Mouse (Mus musculus): Measurements from ENCODE around the gene Phactr1. TPM values are rescaled to one million over a fixed set of nuclear protein-coding genes. Genes with fewer than 3 reads are reported as not detected.

Gene Phactr1
- total RNA-seq, 2 experiments from 2014 or later, result 536 to 585 TPM

DNA sequence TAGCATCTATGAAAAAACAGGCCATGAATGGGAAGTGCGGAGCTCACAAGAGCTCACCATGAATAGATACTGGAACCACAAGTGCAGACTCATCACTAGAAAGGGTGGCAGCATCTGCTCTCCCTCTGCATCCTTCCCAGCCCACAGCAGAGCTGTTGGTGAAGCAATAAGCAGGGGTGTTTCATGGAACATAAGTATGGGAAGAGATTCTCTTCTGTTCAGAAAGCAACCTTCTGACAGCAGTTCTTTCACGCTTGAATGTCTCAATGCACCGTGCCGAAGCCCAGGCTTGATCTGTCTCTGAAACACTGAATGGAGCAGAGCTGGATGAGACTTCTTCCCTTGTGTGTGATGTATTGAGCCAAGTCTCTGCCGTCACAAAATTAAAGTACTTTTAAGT, 64.0 kb downstream of the Phactr1 start:
- peak in 1 of 2 experiments; percentile 91 for DNase-seq (ENCODE audit: low spot score in 2 of 2)
- intact Hi-C loops (cut with DNase I), result no loop called here

- DNase-seq (ENCODE audit: low spot score in 2 of 2), result peak; percentile 45 to 87
- intact Hi-C loops (cut with DNase I), result no loop called here
Observed at GRCm38 (mm10) chr13:42757654-42758400, 77.4 kb downstream of the Phactr1 start.

DNA sequence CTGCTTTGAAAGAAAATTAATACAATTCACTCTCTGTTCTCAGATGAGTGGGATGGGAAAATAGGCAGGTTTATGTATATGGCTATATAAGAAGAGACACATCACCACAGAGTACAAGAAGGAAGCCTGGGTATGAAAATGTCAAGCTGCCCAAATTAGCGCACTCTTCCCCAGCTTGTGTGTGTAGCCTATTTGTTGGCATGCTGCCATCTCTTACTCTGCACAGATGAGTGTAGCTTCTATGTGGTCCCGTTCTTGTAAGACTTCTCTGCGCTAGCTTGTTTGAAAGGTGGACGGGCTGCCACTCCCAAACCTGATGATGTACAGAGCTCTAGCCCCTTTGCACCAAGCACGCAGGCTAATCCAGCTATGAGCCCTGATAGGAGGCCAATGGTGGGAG, 78.7 kb downstream of the Phactr1 start:
- peak; percentile 64 to 78 for DNase-seq (ENCODE audit: low spot score in 2 of 2)
- intact Hi-C loops (cut with DNase I), result no loop called here

GRCm38 (mm10) chr13:42760907-42761544, 80.6 kb downstream of the Phactr1 start:
- peak in 1 of 2 experiments; percentile 84 for DNase-seq (ENCODE audit: low spot score in 2 of 2)
- intact Hi-C loops (cut with DNase I), result no loop called here

DNA sequence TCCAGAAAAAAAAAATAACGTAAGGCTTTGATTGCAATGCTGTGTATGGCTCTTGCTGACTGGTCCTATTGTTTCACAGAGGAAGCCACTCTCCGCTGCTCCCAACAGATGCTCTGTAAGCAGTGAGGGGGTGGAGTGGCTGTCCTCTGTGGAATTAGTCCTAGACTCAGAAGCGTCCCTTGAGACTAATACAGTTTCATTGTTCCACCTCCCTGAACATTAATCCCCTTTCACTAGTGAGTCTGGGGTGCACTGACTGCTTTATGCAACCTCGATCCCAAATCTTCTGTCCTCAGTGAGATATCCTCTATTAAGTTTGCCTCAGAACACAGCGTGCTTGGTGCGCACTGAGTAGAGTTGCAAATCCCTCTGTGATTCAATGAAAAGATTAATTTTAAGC, 91.9 kb downstream of the Phactr1 start:
- intact Hi-C loops (cut with DNase I), result no loop called here
- no peak for DNase-seq (ENCODE audit: low spot score in 2 of 2)

- intact Hi-C loops (cut with DNase I), result no loop called here
- no peak for DNase-seq (ENCODE audit: low spot score in 2 of 2)
Observed at GRCm38 (mm10) chr13:42774040-42774439, 93.6 kb downstream of the Phactr1 start.

GRCm38 (mm10) chr13:42782151-42782550, 101.7 kb downstream of the Phactr1 start:
- DNase-seq (ENCODE audit: low spot score in 2 of 2), result peak; percentile 63 to 91
- intact Hi-C loops (cut with DNase I), result no loop called here

- no peak for DNase-seq (ENCODE audit: low spot score in 2 of 2)
- intact Hi-C loops (cut with DNase I), result loop anchor here (5.0 kb wide), 1 partner anchor 107 kb away; the partner anchor contains the start of gene Phactr1
Observed at GRCm38 (mm10) chr13:42789221-42789620, 108.8 kb downstream of the Phactr1 start.

DNA sequence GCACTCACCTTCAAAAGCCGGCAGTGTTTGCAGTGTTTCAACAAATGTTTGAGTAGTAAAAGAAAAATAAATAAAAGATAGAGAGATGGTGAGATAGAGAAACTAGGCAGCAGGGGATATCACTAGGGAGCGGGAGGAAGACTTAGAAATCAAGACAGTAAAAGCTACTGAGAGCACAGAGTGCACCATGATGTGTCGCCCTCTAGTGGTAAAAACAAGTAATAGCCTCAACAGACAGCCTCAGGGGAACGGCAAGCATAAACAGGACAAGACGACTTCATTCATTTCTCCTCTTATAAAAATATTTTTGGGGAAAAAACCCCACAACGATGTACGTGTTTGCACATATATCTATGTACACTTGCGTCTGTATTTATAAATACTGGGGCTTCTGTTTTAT, 111.9 kb downstream of the Phactr1 start:
- intact Hi-C loops (cut with DNase I), result loop anchor here (5.0 kb wide), 1 partner anchor 170 kb away; no protein-coding TSS in a partner anchor
- no peak for DNase-seq (ENCODE audit: low spot score in 2 of 2)

GRCm38 (mm10) chr13:42800523-42800922, 120.1 kb downstream of the Phactr1 start:
- intact Hi-C loops (cut with DNase I), result no loop called here
- DNase-seq (ENCODE audit: low spot score in 2 of 2), result peak in 1 of 2 experiments; percentile 81

DNA sequence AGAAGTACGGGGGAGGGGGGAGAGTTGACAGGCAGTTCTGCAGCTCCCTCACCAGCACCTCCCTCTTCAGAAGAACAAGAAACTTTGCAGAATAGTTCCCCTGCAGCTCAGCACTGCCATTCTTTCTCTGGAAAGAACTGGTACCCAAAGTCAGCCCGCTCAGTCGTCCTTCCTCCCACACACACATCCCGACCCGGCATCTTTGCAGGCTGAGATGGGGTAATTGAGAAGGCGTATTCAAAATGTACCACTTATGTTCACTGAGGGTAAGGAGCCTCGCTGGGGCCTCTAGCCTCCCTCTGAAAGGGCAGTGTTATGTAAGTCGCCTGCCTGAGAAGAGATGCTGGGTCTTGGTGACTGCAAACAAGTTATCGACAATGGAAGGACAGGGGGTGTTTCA, 123.9 kb downstream of the Phactr1 start:
- DNase-seq (ENCODE audit: low spot score in 2 of 2), result no peak
- intact Hi-C loops (cut with DNase I), result no loop called here

DNA sequence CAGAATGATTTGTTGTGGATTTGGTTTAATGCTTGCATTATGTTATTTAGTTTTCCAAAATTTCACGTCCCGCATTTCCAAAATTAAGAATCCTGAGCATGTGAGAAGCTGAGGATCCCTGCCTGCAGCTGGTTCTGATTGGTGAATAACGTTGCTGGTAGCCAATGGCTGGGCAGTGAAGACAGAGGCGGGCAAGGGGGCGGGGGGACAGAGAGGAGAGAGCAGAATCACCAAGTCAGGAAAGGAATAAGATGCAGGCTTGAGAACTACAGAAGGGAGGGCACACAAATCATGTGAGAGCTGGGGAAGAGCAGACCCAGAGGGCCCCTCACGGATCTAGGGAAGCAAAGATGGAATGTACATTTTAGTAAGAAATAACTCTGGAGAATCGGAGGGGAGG, 132.3 kb downstream of the Phactr1 start:
- intact Hi-C loops (cut with DNase I), result no loop called here
- DNase-seq (ENCODE audit: low spot score in 2 of 2), result no peak

DNA sequence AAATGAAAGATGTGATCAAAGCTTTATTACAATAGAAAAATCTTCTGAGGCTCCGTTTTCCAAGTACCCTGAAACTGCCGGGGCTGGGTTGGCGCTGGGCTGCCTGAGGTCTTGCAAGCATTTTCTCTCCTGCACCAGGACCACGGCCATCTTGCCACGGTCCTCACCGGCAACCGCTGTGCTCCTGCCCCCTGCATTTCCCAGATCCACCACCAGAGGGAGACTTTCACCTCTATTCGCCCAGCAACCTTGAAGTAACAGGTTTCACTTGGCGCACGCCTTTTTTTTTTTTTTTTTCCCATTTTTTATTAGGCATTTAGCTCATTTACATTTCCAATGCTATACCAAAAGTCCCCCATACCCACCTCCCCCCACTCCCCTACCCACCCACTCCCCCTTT, 138.0 kb downstream of the Phactr1 start:
- peak in 1 of 2 experiments; percentile 52 for DNase-seq (ENCODE audit: low spot score in 2 of 2)

GRCm38 (mm10) chr13:42820513-42820912, 140.1 kb downstream of the Phactr1 start:
- intact Hi-C loops (cut with DNase I), result loop anchor here (5.0 to 10.0 kb wide), 3 partner anchors 138 to 516 kb away; partner anchors contain the start of genes Edn1 and Phactr1
- no peak for DNase-seq (ENCODE audit: low spot score in 2 of 2)

More for the DNA sequence above, 138.0 kb downstream of the Phactr1 start:
- intact Hi-C loops (cut with DNase I), result no loop called here

GRCm38 (mm10) chr13:42821426-42822106, 141.1 kb downstream of the Phactr1 start:
- intact Hi-C loops (cut with DNase I), result loop anchor here (2.0 to 10.0 kb wide), 4 partner anchors 139 to 517 kb away; partner anchors contain the start of genes Edn1 and Phactr1
- DNase-seq (ENCODE audit: low spot score in 2 of 2), result peak in 1 of 2 experiments; percentile 73

DNA sequence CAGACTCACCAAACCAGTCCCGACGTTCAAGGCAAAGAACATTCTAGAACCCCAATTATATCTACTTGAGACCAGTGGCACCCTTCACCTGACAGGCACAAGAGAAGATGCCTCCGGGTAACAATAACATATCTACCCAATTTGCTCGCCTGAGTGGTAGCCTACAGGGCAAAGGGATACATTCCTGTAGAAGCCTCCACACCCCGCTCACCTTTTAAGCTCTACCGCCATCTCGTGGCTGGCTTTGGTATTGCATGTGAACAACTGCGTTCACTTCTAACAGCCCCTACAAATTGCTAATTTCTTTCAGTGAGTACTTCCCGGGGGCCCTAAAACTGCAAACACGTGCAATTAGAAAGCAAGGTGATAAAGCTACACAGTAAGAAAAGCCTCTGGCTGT, 142.1 kb downstream of the Phactr1 start:
- DNase-seq (ENCODE audit: low spot score in 2 of 2), result peak; percentile 80 to 88
- intact Hi-C loops (cut with DNase I), result loop anchor here (2.0 to 10.0 kb wide), 4 partner anchors 140 to 518 kb away; partner anchors contain the start of genes Edn1 and Phactr1

DNA sequence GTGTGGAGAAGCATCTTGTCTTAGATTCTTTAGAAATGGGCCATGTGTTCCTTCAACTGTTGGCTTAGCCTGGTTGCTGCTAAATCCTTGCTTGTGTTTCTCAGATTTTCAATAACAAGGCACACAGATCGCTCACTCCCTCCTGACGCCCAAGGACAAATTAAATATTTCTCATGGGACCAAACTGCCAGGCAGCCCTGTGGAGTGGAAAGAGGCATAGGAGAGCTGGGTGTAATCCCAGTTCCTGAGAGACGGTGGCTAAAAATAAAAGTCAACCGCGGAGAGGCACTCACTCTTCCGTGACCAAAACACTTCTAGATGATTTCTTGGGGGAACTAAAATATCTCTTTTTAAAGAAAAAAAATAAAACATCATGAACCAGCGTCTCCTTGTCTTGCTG, 143.5 kb downstream of the Phactr1 start:
- peak in 1 of 2 experiments; percentile 53 for DNase-seq (ENCODE audit: low spot score in 2 of 2)

DNA sequence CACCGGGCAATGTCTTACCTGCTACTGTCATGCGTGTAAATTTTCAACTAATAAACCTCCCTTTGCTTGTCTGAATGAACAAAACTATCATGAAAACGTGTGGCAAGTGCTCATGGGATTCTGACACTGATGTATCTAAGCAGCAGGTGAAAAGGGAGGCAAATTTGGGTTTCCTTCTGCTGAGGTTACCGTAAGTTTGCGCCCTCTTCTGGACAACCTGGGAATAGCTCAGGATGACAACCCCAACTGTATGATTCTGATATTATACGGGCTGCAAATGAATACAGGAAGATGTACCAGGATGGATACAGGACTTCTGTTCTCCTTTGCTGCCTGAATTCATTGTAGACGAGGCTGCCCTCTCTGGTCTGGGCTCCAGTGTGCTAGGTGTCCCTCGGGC, 146.2 kb downstream of the Phactr1 start:
- DNase-seq (ENCODE audit: low spot score in 2 of 2), result peak in 1 of 2 experiments; percentile 65
- intact Hi-C loops (cut with DNase I), result loop anchor here (10.0 kb wide), 1 partner anchor 522 kb away; the partner anchor contains the start of gene Edn1

More for the DNA sequence above, 143.5 kb downstream of the Phactr1 start:
- intact Hi-C loops (cut with DNase I), result loop anchor here (2.0 to 10.0 kb wide), 4 partner anchors 142 to 519 kb away; partner anchors contain the start of genes Edn1 and Phactr1

DNA sequence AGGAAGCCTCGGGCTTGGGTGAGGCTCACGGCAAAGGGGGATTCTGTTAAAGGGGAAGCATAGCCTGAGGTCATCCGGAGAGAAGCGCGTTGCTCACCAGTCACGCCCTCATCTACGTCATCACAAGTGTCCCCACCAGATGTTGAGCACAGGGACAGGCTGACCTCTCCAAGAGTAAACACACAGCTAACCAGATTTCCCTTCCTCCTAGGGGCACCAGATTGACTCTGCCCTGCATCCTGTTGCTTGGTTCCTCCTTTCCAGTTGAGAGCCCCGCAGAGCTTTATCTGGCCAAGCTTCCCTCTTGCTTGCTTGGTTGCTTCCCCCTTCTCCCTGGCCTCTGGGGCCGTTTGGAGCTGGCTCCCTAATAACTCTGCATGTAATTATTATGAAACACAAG, 148.6 kb downstream of the Phactr1 start:
- DNase-seq (ENCODE audit: low spot score in 2 of 2), result no peak

GRCm38 (mm10) chr13:42835441-42835840, 155.0 kb downstream of the Phactr1 start:
- no peak for DNase-seq (ENCODE audit: low spot score in 2 of 2)
- intact Hi-C loops (cut with DNase I), result loop anchor here (5.0 kb wide), 1 partner anchor 257 kb away; no protein-coding TSS in a partner anchor

More for the DNA sequence above, 148.6 kb downstream of the Phactr1 start:
- intact Hi-C loops (cut with DNase I), result loop anchor here (10.0 kb wide), 1 partner anchor 524 kb away; the partner anchor contains the start of gene Edn1

Measured in left cerebral cortex, postnatal 25 days (tissue).